Mouse (Mus musculus): ENCODE data around the gene Fbxo48.

DNA sequence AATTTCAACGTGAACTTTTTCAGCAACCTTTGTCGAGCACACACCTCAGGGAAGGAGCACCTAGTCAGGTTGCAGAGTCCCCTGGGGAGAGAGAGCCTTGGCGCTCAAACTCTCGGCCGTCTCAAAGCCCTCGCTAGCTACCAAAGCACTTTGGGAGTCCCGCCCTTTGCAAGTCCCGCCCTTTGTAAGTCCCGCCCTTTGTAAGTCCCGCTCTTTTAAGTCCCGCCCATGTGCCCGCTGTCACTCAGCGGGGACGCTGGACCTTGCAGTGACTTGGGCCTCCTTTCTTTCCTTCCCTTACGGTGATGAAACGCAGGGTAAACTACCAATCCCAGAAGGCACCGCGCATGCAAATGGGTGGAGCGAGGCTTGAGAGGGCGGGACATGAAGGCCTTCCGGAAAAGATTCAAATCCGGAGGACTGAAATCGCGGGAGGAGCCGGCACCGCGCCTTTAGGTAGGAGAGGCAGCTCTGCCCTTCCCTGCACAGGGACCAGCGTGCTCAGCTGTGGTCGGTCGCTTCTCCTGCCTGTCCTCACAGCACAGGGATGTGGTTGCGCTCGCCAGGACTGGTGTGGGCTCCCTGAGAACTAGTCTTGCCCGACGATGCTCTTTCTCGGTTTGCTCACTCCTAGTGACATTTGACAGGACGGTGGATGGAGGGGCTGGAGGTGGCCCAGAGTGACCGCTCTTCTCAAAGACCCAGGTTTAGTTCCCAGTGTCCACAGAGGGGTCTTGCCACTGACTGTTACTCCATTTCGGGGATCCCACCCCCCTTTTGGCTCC lies at the start of gene Fbxo48:
- no peak for TF ChIP-seq EP300 (optimal IDR thresholded peaks at IDR 0.05)
- no peak for TF ChIP-seq CTCF (IDR thresholded peaks at IDR 0.05; ENCODE audit: low read depth)

Data from stomach, postnatal 0 days (tissue).